Mouse (Mus musculus): Measurements from ENCODE around the gene Gdpd5. TPM values are rescaled to one million over a fixed set of nuclear protein-coding genes. Genes with fewer than 3 reads are reported as not detected.

Gdpd5 gene
- total and polyA plus RNA-seq, 3 experiments = 0.15 to 0.26 TPM; not detected in 1

- Histone ChIP-seq H3K4me1 (ENCODE audit: control insufficient read depth in 1 of 2, insufficient read depth in 2 of 2, low read length in 2 of 2) (no peaks in the 10 kb centered on the region), H3K9me3 (replicated peaks; ENCODE audit: insufficient read depth, low read length) (no peaks in the 10 kb centered on the region), H3K79me2 (ENCODE audit: control insufficient read depth, insufficient read depth, low read length, poor library complexity) (no peaks in the 10 kb centered on the region), H3K9ac (ENCODE audit: control insufficient read depth, low read depth, low read length, poor library complexity, severe bottlenecking) (no peak overlapping the region), H3K27me3 (ENCODE audit: control insufficient read depth in 1 of 2, insufficient read depth in 2 of 2, low read length in 2 of 2) (peaks cover 11 to 17% of the 10 kb centered on the region in 2 experiments), H3K4me3 (ENCODE audit: control insufficient read depth in 1 of 2, insufficient read depth in 1 of 2, low read depth in 2 of 2, low read length in 2 of 2) (no peak overlapping the region), H3K36me3 (ENCODE audit: control insufficient read depth in 1 of 2, insufficient read depth in 2 of 2, low read length in 2 of 2) (no peaks in the 10 kb centered on the region), H3K27ac (ENCODE audit: control insufficient read depth, low read depth, low read length) (no peak overlapping the region)
- no peak for DNase-seq (ENCODE audit: low read depth, low spot score)
- TF ChIP-seq TBP (IDR thresholded peaks at IDR 0.05; ENCODE audit: low read depth, low read length) = no peak
- TF ChIP-seq SIN3A (IDR thresholded peaks at IDR 0.05; ENCODE audit: low read length) = no peak
- no peak for TF ChIP-seq NRF1 (IDR thresholded peaks at IDR 0.05; ENCODE audit: insufficient read depth, low read depth, low read length, poor library complexity, severe bottlenecking)
- no peak for TF ChIP-seq USF2 (IDR thresholded peaks at IDR 0.05; ENCODE audit: borderline replicate concordance in 1 of 2, insufficient read depth in 1 of 2, low read depth in 1 of 2, low read length in 2 of 2)
- TF ChIP-seq POLR2AphosphoS5 (IDR thresholded peaks at IDR 0.05; ENCODE audit: borderline replicate concordance, low read depth, low read length) = no peak
- no peak for TF ChIP-seq POLR2A (IDR thresholded peaks at IDR 0.05; ENCODE audit: control insufficient read depth in 1 of 2, insufficient read depth in 1 of 2, low read depth in 1 of 2, low read length in 2 of 2, poor library complexity in 1 of 2)
- no peak for TF ChIP-seq E2F4 (IDR thresholded peaks at IDR 0.05; ENCODE audit: borderline replicate concordance, low read depth, low read length)
- no peak for TF ChIP-seq SMC3 (IDR thresholded peaks at IDR 0.05; ENCODE audit: low read depth, low read length)
- no peak for TF ChIP-seq ETS1 (IDR thresholded peaks at IDR 0.05; ENCODE audit: low read depth, low read length)
- TF ChIP-seq ELF1 (IDR thresholded peaks at IDR 0.05; ENCODE audit: low read depth, low read length) = no peak
- TF ChIP-seq CHD2 (IDR thresholded peaks at IDR 0.05; ENCODE audit: low read length) = no peak
- no peak for TF ChIP-seq POLR2AphosphoS2 (IDR thresholded peaks at IDR 0.05; ENCODE audit: low read length)
- no peak for TF ChIP-seq ZKSCAN1 (IDR thresholded peaks at IDR 0.05; ENCODE audit: low read depth, low read length)
- no peak for TF ChIP-seq ZC3H11A (IDR thresholded peaks at IDR 0.05; ENCODE audit: low read depth, low read length)
- no peak for TF ChIP-seq RAD21 (IDR thresholded peaks at IDR 0.05; ENCODE audit: low read depth, low read length)
- TF ChIP-seq ZMIZ1 (IDR thresholded peaks at IDR 0.05; ENCODE audit: low read depth, low read length) = no peak
- no peak for TF ChIP-seq TAL1 (IDR thresholded peaks at IDR 0.05; ENCODE audit: low read length)
Measured at GRCm38 (mm10) chr7:99396994-99397659, 15.9 kb downstream of the Gdpd5 start.

GRCm38 (mm10) chr7:99401373-99401772, 20.2 kb downstream of the Gdpd5 start:
- no peaks in the 10 kb centered on the region for H3K9me3 ChIP-seq (replicated peaks; ENCODE audit: insufficient read depth, low read length)

More at GRCm38 (mm10) chr7:99401373-99401772, 20.2 kb downstream of the Gdpd5 start:
- Histone ChIP-seq H3K79me2 (ENCODE audit: control insufficient read depth, insufficient read depth, low read length, poor library complexity) (no peaks in the 10 kb centered on the region), H3K27me3 (ENCODE audit: control insufficient read depth in 1 of 2, insufficient read depth in 2 of 2, low read length in 2 of 2) (peaks cover 8 to 13% of the 10 kb centered on the region in 2 experiments; a peak in 3 of 4 replicates), H3K27ac (ENCODE audit: control insufficient read depth, low read depth, low read length) (no peak overlapping the region), H3K4me3 (ENCODE audit: control insufficient read depth in 1 of 2, insufficient read depth in 1 of 2, low read depth in 2 of 2, low read length in 2 of 2) (no peak overlapping the region), H3K9ac (ENCODE audit: control insufficient read depth, low read depth, low read length, poor library complexity, severe bottlenecking) (no peak overlapping the region), H3K36me3 (ENCODE audit: control insufficient read depth in 1 of 2, insufficient read depth in 2 of 2, low read length in 2 of 2) (no peaks in the 10 kb centered on the region), H3K4me1 (ENCODE audit: control insufficient read depth in 1 of 2, insufficient read depth in 2 of 2, low read length in 2 of 2) (no peaks in the 10 kb centered on the region)
- no peak for TF ChIP-seq NELFE (IDR thresholded peaks at IDR 0.05; ENCODE audit: low read depth, low read length)
- TF ChIP-seq MXI1 (IDR thresholded peaks at IDR 0.05; ENCODE audit: low read depth, low read length) = no peak
- TF ChIP-seq RCOR1 (IDR thresholded peaks at IDR 0.05; ENCODE audit: low read depth, low read length) = no peak
- DNase-seq (ENCODE audit: low read depth, low spot score) = no peak
